Mouse (Mus musculus): ENCODE data around the gene Olfr1026. TPM values are rescaled to one million over a fixed set of nuclear protein-coding genes. Genes with fewer than 3 reads are reported as not detected.

Gene Olfr1026
- polyA plus RNA-seq, 1 experiment = not detected

Other genes with a start within 250 kb of the Olfr1026 start
- gene Olfr1006, start 242.8 kb upstream of the Olfr1026 start, polyA plus RNA-seq (2012; rRNA removed) = not detected in 2 replicates
- gene Olfr1008, start 232.1 kb upstream of the Olfr1026 start, polyA plus RNA-seq (2012; rRNA removed) = not detected in 2 replicates
- not detected in 2 replicates for gene Olfr1009, start 206.1 kb upstream of the Olfr1026 start, polyA plus RNA-seq (2012; rRNA removed)
- not detected in 2 replicates for gene Olfr1012, start 158.8 kb upstream of the Olfr1026 start, polyA plus RNA-seq (2012; rRNA removed)
- not detected in 2 replicates for gene Olfr1013, start 154.5 kb upstream of the Olfr1026 start, polyA plus RNA-seq (2012; rRNA removed)
- gene Olfr1014, start 148.8 kb upstream of the Olfr1026 start, polyA plus RNA-seq (2012; rRNA removed) = not detected in 2 replicates
- gene Olfr1015, start 139.5 kb upstream of the Olfr1026 start, polyA plus RNA-seq (2012; rRNA removed) = not detected in 2 replicates
- gene Olfr1016, start 119.0 kb upstream of the Olfr1026 start, polyA plus RNA-seq (2012; rRNA removed) = not detected in 2 replicates
- not detected in 2 replicates for gene Olfr1018, start 103.1 kb upstream of the Olfr1026 start, polyA plus RNA-seq (2012; rRNA removed)
- not detected in 2 replicates for gene Olfr1019, start 76.1 kb upstream of the Olfr1026 start, polyA plus RNA-seq (2012; rRNA removed)
- not detected in 2 replicates for gene Olfr1020, start 74.5 kb upstream of the Olfr1026 start, polyA plus RNA-seq (2012; rRNA removed)
- not detected in 2 replicates for gene Olfr1022, start 53.0 kb upstream of the Olfr1026 start, polyA plus RNA-seq (2012; rRNA removed)
- gene Olfr1023, start 35.9 kb upstream of the Olfr1026 start, polyA plus RNA-seq (2012; rRNA removed) = not detected in 2 replicates
- gene Olfr1024, start 16.5 kb upstream of the Olfr1026 start, polyA plus RNA-seq (2012; rRNA removed) = not detected in 2 replicates
- gene Olfr1025-ps1, start 6.4 kb upstream of the Olfr1026 start, polyA plus RNA-seq (2012; rRNA removed) = not detected in 2 replicates
- gene Olfr1028, start 28.9 kb downstream of the Olfr1026 start, polyA plus RNA-seq (2012; rRNA removed) = not detected in 2 replicates
- gene Olfr1029, start 52.3 kb downstream of the Olfr1026 start, polyA plus RNA-seq (2012; rRNA removed) = not detected in 2 replicates
- gene Olfr1030, start 57.7 kb downstream of the Olfr1026 start, polyA plus RNA-seq (2012; rRNA removed) = not detected in 2 replicates
- not detected in 2 replicates for gene Olfr1031, start 68.7 kb downstream of the Olfr1026 start, polyA plus RNA-seq (2012; rRNA removed)
- not detected in 2 replicates for gene Olfr1032, start 84.0 kb downstream of the Olfr1026 start, polyA plus RNA-seq (2012; rRNA removed)
- 0.39 and 0.56 TPM in 2 replicates for gene Olfr1033, start 99.1 kb downstream of the Olfr1026 start, polyA plus RNA-seq (2012; rRNA removed)
- 0.04 TPM in 2 replicates for gene Olfr1034, start 124.3 kb downstream of the Olfr1026 start, polyA plus RNA-seq (2012; rRNA removed)
- not detected in 2 replicates for gene Olfr1036, start 152.4 kb downstream of the Olfr1026 start, polyA plus RNA-seq (2012; rRNA removed)
- not detected in 2 replicates for gene Olfr1037, start 165.8 kb downstream of the Olfr1026 start, polyA plus RNA-seq (2012; rRNA removed)
- gene Olfr1039, start 214.4 kb downstream of the Olfr1026 start, polyA plus RNA-seq (2012; rRNA removed) = not detected in 2 replicates
- not detected in 2 replicates for gene Olfr1040, start 225.2 kb downstream of the Olfr1026 start, polyA plus RNA-seq (2012; rRNA removed)
- not detected in 2 replicates for gene Olfr1042, start 240.3 kb downstream of the Olfr1026 start, polyA plus RNA-seq (2012; rRNA removed)
- not detected in 2 replicates for gene Olfr1043, start 246.0 kb downstream of the Olfr1026 start, polyA plus RNA-seq (2012; rRNA removed)

Measured in thymus, adult 2 months (tissue).